Mouse (Mus musculus): ENCODE measurements around the gene Gzf1.

Gene Gzf1

GRCm38 (mm10) chr2:148680775-148681291 is at the start of gene Gzf1:
Gene Gzf1 (plus strand): TSS chr2:148681023.
- in situ Hi-C loops (cut with MseI, MboI) = no loop called here

GRCm38 (mm10) chr2:148631602-148632001 is 49.2 kb upstream of the Gzf1 start:
- in situ Hi-C loops (cut with MseI, MboI) = loop anchor here in 1 of 2 experiments (25.0 kb wide), 1 partner anchor 494 kb away; no protein-coding TSS in a partner anchor

- in situ Hi-C loops (cut with MseI, MboI) = loop anchor here in 1 of 2 experiments (25.0 kb wide), 1 partner anchor 497 kb away; no protein-coding TSS in a partner anchor
Measured at GRCm38 (mm10) chr2:148634466-148634865, 46.4 kb upstream of the Gzf1 start.

- in situ Hi-C loops (cut with MseI, MboI) = loop anchor here in 1 of 2 experiments (25.0 kb wide), 1 partner anchor 505 kb away; no protein-coding TSS in a partner anchor
Measured at GRCm38 (mm10) chr2:148642610-148643370, 38.0 kb upstream of the Gzf1 start.

GRCm38 (mm10) chr2:148644421-148645000 is 36.3 kb upstream of the Gzf1 start:
- in situ Hi-C loops (cut with MseI, MboI) = loop anchor here in 1 of 2 experiments (25.0 kb wide), 1 partner anchor 507 kb away; no protein-coding TSS in a partner anchor

GRCm38 (mm10) chr2:148650587-148651357 is 30.1 kb upstream of the Gzf1 start:
- in situ Hi-C loops (cut with MseI, MboI) = loop anchor here in 1 of 2 experiments (10.0 kb wide), 1 partner anchor 246 kb away; the partner anchor contains the start of gene Thbd

GRCm38 (mm10) chr2:148654961-148655360 is 25.9 kb upstream of the Gzf1 start:
- in situ Hi-C loops (cut with MseI, MboI) = loop anchor here in 1 of 2 experiments (10.0 kb wide), 1 partner anchor 250 kb away; the partner anchor contains the start of gene Thbd

GRCm38 (mm10) chr2:148663458-148663857 is 17.4 kb upstream of the Gzf1 start:
- in situ Hi-C loops (cut with MseI, MboI) = no loop called here

- in situ Hi-C loops (cut with MseI, MboI) = no loop called here
Measured at GRCm38 (mm10) chr2:148672199-148673096, 8.4 kb upstream of the Gzf1 start, which contains the start of gene Nxt1. Gene Nxt1 (plus strand): TSS chr2:148672601.

- in situ Hi-C loops (cut with MseI, MboI) = no loop called here
Measured at GRCm38 (mm10) chr2:148677801-148678200, 3.0 kb upstream of the Gzf1 start.

GRCm38 (mm10) chr2:148679346-148679745 is 1.5 kb upstream of the Gzf1 start:
- in situ Hi-C loops (cut with MseI, MboI) = no loop called here

- in situ Hi-C loops (cut with MseI, MboI) = no loop called here
Measured at GRCm38 (mm10) chr2:148681461-148681891, 653 bp downstream of the Gzf1 start.

- in situ Hi-C loops (cut with MseI, MboI) = no loop called here
Measured at GRCm38 (mm10) chr2:148683031-148683430, 2.2 kb downstream of the Gzf1 start.

GRCm38 (mm10) chr2:148684972-148685371 is 4.1 kb downstream of the Gzf1 start:
- in situ Hi-C loops (cut with MseI, MboI) = no loop called here

GRCm38 (mm10) chr2:148685709-148686108 is 4.9 kb downstream of the Gzf1 start:
- in situ Hi-C loops (cut with MseI, MboI) = no loop called here

GRCm38 (mm10) chr2:148686862-148687261 is 6.0 kb downstream of the Gzf1 start:
- in situ Hi-C loops (cut with MseI, MboI) = no loop called here

GRCm38 (mm10) chr2:148687971-148688370 is 7.1 kb downstream of the Gzf1 start:
- in situ Hi-C loops (cut with MseI, MboI) = no loop called here

- in situ Hi-C loops (cut with MseI, MboI) = no loop called here
Measured at GRCm38 (mm10) chr2:148689444-148690140, 8.8 kb downstream of the Gzf1 start.

- in situ Hi-C loops (cut with MseI, MboI) = no loop called here
Measured at GRCm38 (mm10) chr2:148690291-148690690, 9.5 kb downstream of the Gzf1 start.

- in situ Hi-C loops (cut with MseI, MboI) = no loop called here
Measured at GRCm38 (mm10) chr2:148690781-148691180, 10.0 kb downstream of the Gzf1 start.
